ENCODE assay signal across 9 mouse cellular contexts in the genomic region with DNA sequence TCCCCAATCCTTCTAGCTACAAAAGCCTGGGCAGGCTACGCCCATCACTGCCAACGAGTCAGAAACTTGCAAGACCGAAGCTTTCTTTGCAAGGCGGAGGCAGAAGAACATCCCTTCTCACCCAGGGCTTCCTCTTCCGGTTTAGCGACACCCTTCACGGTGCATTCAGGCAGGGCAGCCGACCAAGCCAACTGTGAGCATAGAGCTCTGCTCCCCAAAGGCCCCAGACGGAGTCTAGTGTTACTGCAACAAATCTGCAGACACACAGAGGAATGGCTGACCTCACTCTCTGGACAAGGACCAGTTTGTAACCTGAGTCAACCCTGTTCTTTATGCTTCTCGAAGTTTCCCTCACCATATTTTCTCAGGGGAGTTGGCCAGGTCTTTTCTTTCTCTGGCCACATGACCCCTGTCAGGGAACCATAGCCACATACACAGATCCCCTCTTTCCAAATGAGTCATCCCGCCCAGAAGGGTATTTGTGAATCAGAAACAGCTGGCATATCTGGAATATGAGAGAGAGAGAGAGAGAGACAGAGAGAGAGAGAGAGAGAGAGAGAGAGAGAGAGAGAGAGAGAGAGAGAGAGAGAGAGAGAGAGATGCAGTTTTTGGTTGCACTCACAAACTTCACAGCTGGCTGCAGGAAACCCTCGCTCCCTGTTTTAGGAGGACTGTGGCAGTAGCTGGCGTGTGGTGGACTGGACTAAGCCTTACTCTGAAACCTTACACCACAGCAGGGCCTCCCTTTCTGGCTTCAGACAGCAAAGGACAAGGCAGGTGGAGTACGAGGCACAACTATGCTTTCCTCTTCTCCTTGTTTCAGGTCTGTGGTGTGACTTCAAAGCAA. TPM values are rescaled to one million over a fixed set of nuclear protein-coding genes. Genes with fewer than 3 reads are reported as not detected.
DNase-seq lines count a peak whose midpoint lies in the region; ATAC-seq lines count a peak whose summit lies in the region.
"Had no signal": no experiment of that assay in that cellular context is flagged by ENCODE, and none has a peak within 500 bp of the region (broad histone marks: within the 10 kb centered on the region; RNA-seq: fewer than 3 reads in every experiment).

No protein-coding gene starts in this region.

- peak; percentile 31 for DNase-seq in left cerebral cortex, postnatal 4 days
- no peak for DNase-seq in left cerebral cortex, adult 9 months (ENCODE audit: low spot score in 2 of 2)
- DNase-seq in heart, postnatal 25 days (ENCODE audit: low spot score) = peak; percentile 69
- no peak for DNase-seq in liver, embryonic 11.5 days (ENCODE audit: low spot score)
- peak; percentile 29 for DNase-seq in ovary, adult 18-20 months (ENCODE audit: low spot score)
- DNase-seq in urinary bladder, postnatal 36 days (ENCODE audit: low spot score in 2 of 2) = peak; percentile 34 to 75
- DNase-seq in layer of hippocampus, postnatal 14 days (ENCODE audit: low spot score in 2 of 2) = no peak

- WGBS in embryonic facial prominence, embryonic 13.5 days = 7% methylated on average over 14 of the region's 14 CpGs
- WGBS in liver, embryonic 11.5 days = 29% methylated on average over 14 of the region's 14 CpGs

- H3K9me3 ChIP-seq in embryonic facial prominence, embryonic 13.5 days = no peaks in the 10 kb centered on the region
- no peaks in the 10 kb centered on the region for H3K9me3 ChIP-seq in liver, embryonic 11.5 days (ENCODE audit: control insufficient read depth, low read length)

- no peaks in the 10 kb centered on the region for H3K27me3 ChIP-seq in embryonic facial prominence, embryonic 13.5 days
- H3K27me3 ChIP-seq in liver, embryonic 11.5 days (replicated peaks; ENCODE audit: control insufficient read depth, insufficient read depth, low read length) = peaks cover 23% of the 10 kb centered on the region

- no peaks in the 10 kb centered on the region; the same call in 1 of the 2 replicates for H3K36me3 ChIP-seq in embryonic facial prominence, embryonic 13.5 days
- no peaks in the 10 kb centered on the region for H3K36me3 ChIP-seq in liver, embryonic 11.5 days (ENCODE audit: control insufficient read depth, insufficient read depth, low read length)

- H3K27ac ChIP-seq in embryonic facial prominence, embryonic 13.5 days = peak overlapping the region; percentile 92
- H3K27ac ChIP-seq in liver, embryonic 11.5 days (ENCODE audit: low read depth, low read length) = no peak overlapping the region; the same call in 1 of the 2 replicates

- H3K4me3 ChIP-seq in embryonic facial prominence, embryonic 13.5 days = peak overlapping the region; percentile 16
- no peak overlapping the region for H3K4me3 ChIP-seq in liver, embryonic 11.5 days (ENCODE audit: low read depth, low read length)

- 0 out of 2 replicates have a peak overlapping the region, but pooled peaks have one; percentile 21 for H3K9ac ChIP-seq in embryonic facial prominence, embryonic 13.5 days
- H3K9ac ChIP-seq in liver, embryonic 11.5 days (ENCODE audit: low read depth, low read length) = no peak overlapping the region

- intact Hi-C loops in left cerebral cortex, postnatal 4 days (cut with DNase I) = no loop called here
- intact Hi-C loops in heart, postnatal 25 days (cut with DNase I) = loop anchor here (2.0 kb wide), 1 partner anchor 18 kb away; no protein-coding TSS in a partner anchor

- peak overlapping the region; percentile 53 for H3K4me2 ChIP-seq in embryonic facial prominence, embryonic 13.5 days
- H3K4me2 ChIP-seq in liver, embryonic 11.5 days = peak overlapping the region; percentile 21; the same call in 1 of the 2 replicates

- peak; percentile 54 for ATAC-seq in embryonic facial prominence, embryonic 13.5 days (ENCODE audit: insufficient number of reproducible peaks, insufficient read depth, low FRiP score, low TSS enrichment, low read depth)
- no peak for ATAC-seq in liver, embryonic 11.5 days (replicated peaks; ENCODE audit: low FRiP score)

- H3K4me1 ChIP-seq in embryonic facial prominence, embryonic 13.5 days = peaks cover 41% of the 10 kb centered on the region
- H3K4me1 ChIP-seq in liver, embryonic 11.5 days (replicated peaks; ENCODE audit: control insufficient read depth, insufficient read depth, low read length) = no peaks in the 10 kb centered on the region; the same call in 1 of the 2 replicates

RNA-seq across cellular contexts. Expression of a gene that starts 2.9 kb away (rescaled TPM):
- 10 to 100 TPM; 77.0 to 82.5 TPM for total RNA-seq in left cerebral cortex, postnatal 4 days (2021)
- polyA plus RNA-seq in embryonic facial prominence, embryonic 13.5 days (2015; fragmentation: Nextera tagmentation; extraction: Ambion mirVana) = 125 and 128 TPM in 2 replicates
- total RNA-seq in heart, postnatal 25 days (2021) = 10 to 100 TPM; 63.3 to 73.1 TPM
- polyA plus RNA-seq in liver, embryonic 11.5 days (2014; fragmentation: Nextera tagmentation; extraction: Ambion mirVana) = 49.5 and 51.4 TPM in 2 replicates
- total RNA-seq in layer of hippocampus, postnatal 14 days (2021) = 10 to 100 TPM; 67.8 to 69.2 TPM

RNA-seq across cellular contexts. Expression of a gene that starts 44.5 kb away (rescaled TPM):
- not detected for total RNA-seq in left cerebral cortex, postnatal 4 days (2021)
- 0.14 TPM in 1 of 2 replicates, not detected in the other for polyA plus RNA-seq in embryonic facial prominence, embryonic 13.5 days (2015; fragmentation: Nextera tagmentation; extraction: Ambion mirVana)
- not detected for total RNA-seq in heart, postnatal 25 days (2021)
- polyA plus RNA-seq in liver, embryonic 11.5 days (2014; fragmentation: Nextera tagmentation; extraction: Ambion mirVana) = not detected in 2 replicates
- not detected for total RNA-seq in layer of hippocampus, postnatal 14 days (2021)
- polyA plus RNA-seq: neural tube, embryonic 14.5 days had no signal

Comparison
In these comparisons a context has a peak if more than half of its experiments do, and no peak if none do; other contexts are left out.
1. DNase-seq: peak in left cerebral cortex, postnatal 4 days (single experiment), heart, postnatal 25 days (single experiment), ovary, adult 18-20 months (single experiment) and urinary bladder, postnatal 36 days (2 of 2); none in left cerebral cortex, adult 9 months (0 of 2), liver, embryonic 11.5 days (single experiment) and layer of hippocampus, postnatal 14 days (0 of 2).